Mouse (Mus musculus) small intestine, adult 2 months (tissue): ENCODE measurements around the gene Ablim2. TPM values are rescaled to one million over a fixed set of nuclear protein-coding genes. Genes with fewer than 3 reads are reported as not detected.
A peak's percentile ranks its signal among the peaks of the same experiment; 100 is the strongest.

Experiments
- H3K27ac ChIP-seq: fragments of 200-500 bp; 2 replicates; pipeline ENCODE4 v1.5.1; 2012; ENCODE audit warnings: low read depth, low read length, control low read depth, inconsistent platforms; ENCODE audit not compliant: insufficient read depth
- H3K27me3 ChIP-seq: fragments of 200-500 bp; 2 replicates; pipeline ENCODE4 v1.6.1; 2012; ENCODE audit warnings: mild to moderate bottlenecking, moderate library complexity, low read length, inconsistent platforms; ENCODE audit not compliant: control insufficient read depth, insufficient read depth
- H3K36me3 ChIP-seq: fragments of 200-500 bp; 2 replicates; pipeline ENCODE4 v1.6.1; 2012; ENCODE audit warnings: mild to moderate bottlenecking, low read length, control low read depth, inconsistent platforms; ENCODE audit not compliant: control insufficient read depth, insufficient read depth
- H3K4me1 ChIP-seq: fragments of 200-500 bp; 2 replicates; pipeline ENCODE4 v1.6.1; 2012; ENCODE audit warnings: low read length, inconsistent platforms, mixed read lengths; ENCODE audit not compliant: control insufficient read depth, insufficient read depth, insufficient read length
- H3K4me3 ChIP-seq: fragments of 200-500 bp; 2 replicates; pipeline ENCODE4 v1.5.1; 2012; ENCODE audit warnings: low read depth, mild to moderate bottlenecking, control low read depth, inconsistent platforms, low read length, moderate library complexity
- CTCF ChIP-seq: fragments of 200-500 bp; IDR thresholded peaks from 2 replicates; pipeline ENCODE4 v1.5.1; 2012; ENCODE audit warnings: low read depth, mild to moderate bottlenecking, control low read depth, inconsistent platforms, low read length, moderate library complexity, mixed read lengths; ENCODE audit not compliant: insufficient replicate concordance, insufficient read length; ENCODE audit errors: extremely low read depth
- POLR2A ChIP-seq: fragments of 200-500 bp; IDR thresholded peaks from 2 replicates; pipeline ENCODE4 v1.6.1; 2012; ENCODE audit warnings: low read depth, mild to moderate bottlenecking, control low read depth, inconsistent platforms, low read length, moderate library complexity
- WGBS: fragments of 180-500 bp; shearing (Covaris S2); methylation state at CpG from one replicate; pipeline ENCODE4 v1.1.7; 2018; 5-methylcytosine and 5-hydroxymethylcytosine counted together
- polyA plus RNA-seq: library from polyadenylated mRNA; depleted of rRNA; stranded (reverse); fragments of >200 nt; gene quantifications from 2 replicates; pipeline ENCODE4 v1.2.3, GENCODE M21; 2012

Ablim2 gene
- polyA plus RNA-seq, 1 experiment: 9.1 TPM

GRCm38 (mm10) chr5:35873382-35873781, 115.7 kb downstream of the Ablim2 start:
- WGBS: 33% methylated on average over 4 of the region's 4 CpGs
- Histone ChIP-seq H3K27ac (no peak overlapping the region), H3K27me3 (no peaks in the 10 kb centered on the region), H3K4me3 (no peak overlapping the region), H3K4me1 (no peaks in the 10 kb centered on the region), H3K36me3 (no peaks in the 10 kb centered on the region)
- TF ChIP-seq POLR2A (no peak), CTCF (no peak)

- Histone ChIP-seq H3K36me3 (no peaks in the 10 kb centered on the region), H3K4me3 (no peak overlapping the region), H3K4me1 (no peaks in the 10 kb centered on the region), H3K27me3 (no peaks in the 10 kb centered on the region), H3K27ac (no peak overlapping the region)
- no peak for TF ChIP-seq POLR2A
- no peak for TF ChIP-seq CTCF
- 73% methylated on average over 5 of the region's 5 CpGs for WGBS
These were observed 118.6 kb downstream of the Ablim2 start for GRCm38 (mm10) chr5:35876236-35876635.

GRCm38 (mm10) chr5:35879199-35879598, 121.5 kb downstream of the Ablim2 start:
- H3K27ac ChIP-seq: no peak overlapping the region
- H3K27me3 ChIP-seq: no peaks in the 10 kb centered on the region
- no peak overlapping the region for H3K4me3 ChIP-seq
- 93% methylated on average over 8 of the region's 8 CpGs for WGBS
- TF ChIP-seq CTCF: no peak
- no peak for TF ChIP-seq POLR2A
- no peaks in the 10 kb centered on the region for H3K36me3 ChIP-seq
- no peaks in the 10 kb centered on the region for H3K4me1 ChIP-seq

GRCm38 (mm10) chr5:35882391-35882790, 124.7 kb downstream of the Ablim2 start:
- TF ChIP-seq CTCF: no peak
- TF ChIP-seq POLR2A: no peak
- WGBS: 37% methylated on average over 9 of the region's 9 CpGs
- H3K4me1 ChIP-seq: no peaks in the 10 kb centered on the region
- H3K27ac ChIP-seq: no peak overlapping the region
- H3K27me3 ChIP-seq: no peaks in the 10 kb centered on the region
- no peaks in the 10 kb centered on the region for H3K36me3 ChIP-seq
- no peak overlapping the region for H3K4me3 ChIP-seq

- 43% methylated on average over 11 of the region's 11 CpGs for WGBS
- no peaks in the 10 kb centered on the region for H3K27me3 ChIP-seq
These were observed 126.6 kb downstream of the Ablim2 start for GRCm38 (mm10) chr5:35884262-35884661.

GRCm38 (mm10) chr5:35884689-35885088, 127.0 kb downstream of the Ablim2 start:
- Histone ChIP-seq H3K27me3 (no peaks in the 10 kb centered on the region), H3K27ac (no peak overlapping the region), H3K4me1 (no peaks in the 10 kb centered on the region), H3K4me3 (no peak overlapping the region), H3K36me3 (no peaks in the 10 kb centered on the region)
- no peak for TF ChIP-seq CTCF
- TF ChIP-seq POLR2A: no peak
- WGBS: 85% methylated on average over 5 of the region's 5 CpGs

More at GRCm38 (mm10) chr5:35884262-35884661, 126.6 kb downstream of the Ablim2 start:
- no peak overlapping the region for H3K27ac ChIP-seq
- no peaks in the 10 kb centered on the region for H3K4me1 ChIP-seq
- no peaks in the 10 kb centered on the region for H3K36me3 ChIP-seq
- TF ChIP-seq POLR2A (no peak), CTCF (peak; percentile 41; the same call in 1 of the 2 replicates)
- no peak overlapping the region for H3K4me3 ChIP-seq

GRCm38 (mm10) chr5:35888959-35889358, 131.3 kb downstream of the Ablim2 start:
- 60% methylated on average over 9 of the region's 9 CpGs for WGBS
- Histone ChIP-seq H3K4me3 (no peak overlapping the region), H3K4me1 (peaks cover 7% of the 10 kb centered on the region; the same call in 1 of the 2 replicates), H3K27ac (no peak overlapping the region), H3K27me3 (peaks cover 3% of the 10 kb centered on the region; the same call in 1 of the 2 replicates), H3K36me3 (no peaks in the 10 kb centered on the region)
- no peak for TF ChIP-seq POLR2A
- TF ChIP-seq CTCF: peak; percentile 69; the same call in 1 of the 2 replicates

- peaks cover 7% of the 10 kb centered on the region; the same call in 1 of the 2 replicates for H3K4me1 ChIP-seq
- WGBS: 30% methylated on average over 2 of the region's 2 CpGs
These were observed 132.0 kb downstream of the Ablim2 start for GRCm38 (mm10) chr5:35889641-35890040.

More at GRCm38 (mm10) chr5:35889641-35890040, 132.0 kb downstream of the Ablim2 start:
- Histone ChIP-seq H3K36me3 (no peaks in the 10 kb centered on the region), H3K27me3 (peaks cover 3% of the 10 kb centered on the region), H3K4me3 (no peak overlapping the region), H3K27ac (no peak overlapping the region)
- TF ChIP-seq POLR2A (no peak), CTCF (no peak)
